Mouse (Mus musculus) kidney, adult 9 months (tissue): ENCODE measurements around the gene Aaas.

Source experiments
- DNase-seq: peaks from one replicate; pipeline ENCODE4 v3.0.0; 2022

Aaas gene

GRCm38 (mm10) chr15:102302542-102302941 is 48.0 kb downstream of the Aaas start:
- DNase-seq, result no peak

DNA sequence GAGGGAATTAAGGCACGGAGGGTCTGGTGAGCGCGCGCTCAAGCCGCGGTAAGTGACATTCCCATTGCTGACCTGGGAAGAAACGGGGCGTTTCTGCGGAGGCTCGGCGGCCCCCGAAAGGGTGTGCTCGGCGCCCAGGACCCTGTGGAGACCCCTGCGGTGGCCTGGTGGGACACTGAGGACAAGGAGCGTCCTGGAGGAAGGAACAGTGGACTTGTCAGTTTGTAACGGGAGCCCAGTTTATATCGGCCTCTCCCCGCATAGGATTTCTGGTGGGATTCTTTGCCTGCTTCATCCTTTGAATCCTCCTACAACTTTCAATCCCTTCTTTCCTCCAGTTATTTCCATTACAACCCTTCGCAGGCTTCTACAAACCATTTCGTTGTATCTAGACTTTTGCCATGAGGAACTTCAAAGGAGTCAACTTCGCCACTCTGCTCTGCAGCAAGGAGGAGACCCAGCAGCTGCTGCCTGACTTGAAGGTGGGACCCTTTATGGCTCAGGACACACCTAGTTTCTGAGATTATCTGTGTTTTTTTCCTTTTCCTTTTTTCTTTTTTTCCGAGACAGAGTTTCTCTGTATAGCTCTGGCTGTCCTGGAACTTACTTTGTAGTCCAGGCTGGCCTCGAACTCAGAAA is 54.1 kb downstream of the Aaas start:
- no peak for DNase-seq

GRCm38 (mm10) chr15:102295633-102296367 is 54.8 kb downstream of the Aaas start, which contains the start of gene Espl1:
Espl1 (plus strand) TSS chr15:102296266.
- peak; percentile 96 for DNase-seq
